In the genomic region with DNA sequence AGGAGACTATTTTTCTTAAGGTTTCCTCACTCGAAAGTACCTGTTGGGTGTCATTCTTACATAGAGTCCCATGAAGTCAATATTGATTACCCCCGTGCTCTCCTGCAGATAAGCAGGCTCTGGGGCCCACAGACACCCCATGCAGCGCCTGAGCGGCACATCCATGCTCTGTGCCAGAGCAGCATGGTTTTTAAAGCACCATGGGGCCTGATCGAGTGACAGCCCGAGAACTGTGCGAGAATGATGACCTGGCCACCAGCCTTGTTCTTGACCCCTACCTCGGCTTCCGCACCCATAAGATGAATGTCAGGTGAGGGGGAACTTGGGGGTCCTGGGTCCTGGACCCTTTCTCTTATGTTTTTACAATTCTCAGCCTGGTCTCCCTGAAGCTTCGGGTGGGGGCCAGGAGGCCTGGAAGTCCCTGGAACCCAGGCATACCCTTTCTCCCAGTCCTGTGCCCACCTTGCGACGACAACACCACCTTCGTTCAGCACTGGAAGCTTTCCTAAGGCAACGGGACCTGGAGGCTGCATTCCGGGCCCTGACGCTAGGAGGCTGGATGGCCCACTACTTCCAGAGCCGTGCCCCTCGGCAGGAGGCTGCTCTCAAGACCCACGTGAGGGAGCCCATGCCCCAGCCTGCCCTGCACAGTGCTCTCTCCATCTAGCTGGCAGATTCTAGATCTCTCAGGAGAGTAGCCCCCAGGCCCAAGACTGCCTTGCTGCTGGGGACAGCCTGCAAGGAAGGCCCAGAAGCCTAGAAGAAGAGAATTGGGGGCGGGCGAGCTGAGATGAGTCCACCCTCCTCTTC, we compare ENCODE assay signal across 7 mouse cellular contexts. TPM values are rescaled to one million over a fixed set of nuclear protein-coding genes. Genes with fewer than 3 reads are reported as not detected.
DNase-seq lines count a peak whose midpoint lies in the region; ATAC-seq and TF ChIP-seq lines count a peak whose summit lies in the region.

No protein-coding gene starts in this region.

- H3K27me3 ChIP-seq in neural tube, embryonic 11.5 days (ENCODE audit: control insufficient read depth, insufficient read depth, low read length): no peaks in the 10 kb centered on the region
- no peaks in the 10 kb centered on the region for H3K27me3 ChIP-seq in forebrain, embryonic 10.5 days (ENCODE audit: poor library complexity, severe bottlenecking)
- no peaks in the 10 kb centered on the region for H3K27me3 ChIP-seq in liver, embryonic 11.5 days (replicated peaks; ENCODE audit: control insufficient read depth, insufficient read depth, low read length)
- H3K27me3 ChIP-seq in thymus, adult 2 months (ENCODE audit: control insufficient read depth, insufficient read depth, low read length): no peaks in the 10 kb centered on the region

- no peak for TF ChIP-seq CTCF in thymus, adult 2 months (IDR thresholded peaks at IDR 0.05; ENCODE audit: borderline replicate concordance, control insufficient read depth, extremely low read depth, insufficient read depth, low read length, poor library complexity)

- peaks cover 17% of the 10 kb centered on the region for H3K4me1 ChIP-seq in neural tube, embryonic 11.5 days (ENCODE audit: control insufficient read depth, insufficient read depth, low read length)
- peaks cover 58% of the 10 kb centered on the region for H3K4me1 ChIP-seq in forebrain, embryonic 10.5 days
- peaks cover 54% of the 10 kb centered on the region for H3K4me1 ChIP-seq in liver, embryonic 11.5 days (replicated peaks; ENCODE audit: control insufficient read depth, insufficient read depth, low read length)
- peaks cover 16% of the 10 kb centered on the region for H3K4me1 ChIP-seq in thymus, adult 2 months (replicated peaks; ENCODE audit: control insufficient read depth, insufficient read depth, low read length)

- peak overlapping the region; percentile 88 for H3K4me2 ChIP-seq in neural tube, embryonic 11.5 days (ENCODE audit: low read depth)
- peak overlapping the region; percentile 81 for H3K4me2 ChIP-seq in liver, embryonic 11.5 days

- TF ChIP-seq POLR2A in thymus, adult 2 months (IDR thresholded peaks at IDR 0.05; ENCODE audit: control insufficient read depth, extremely low read depth, insufficient read depth, low read length, poor library complexity): no peak

- peak overlapping the region; percentile 85 for H3K9ac ChIP-seq in neural tube, embryonic 11.5 days (ENCODE audit: low read length)
- peak overlapping the region; percentile 97 for H3K9ac ChIP-seq in liver, embryonic 11.5 days (ENCODE audit: low read depth, low read length)

- H3K9me3 ChIP-seq in neural tube, embryonic 11.5 days (ENCODE audit: control insufficient read depth, low read length): no peaks in the 10 kb centered on the region
- H3K9me3 ChIP-seq in forebrain, embryonic 10.5 days: no peaks in the 10 kb centered on the region
- no peaks in the 10 kb centered on the region for H3K9me3 ChIP-seq in liver, embryonic 11.5 days (ENCODE audit: control insufficient read depth, low read length)

- peaks cover 7% of the 10 kb centered on the region for H3K36me3 ChIP-seq in neural tube, embryonic 11.5 days (ENCODE audit: control insufficient read depth, insufficient read depth, low read length)
- H3K36me3 ChIP-seq in forebrain, embryonic 10.5 days (replicated peaks): peaks cover 49% of the 10 kb centered on the region
- peaks cover 26% of the 10 kb centered on the region for H3K36me3 ChIP-seq in liver, embryonic 11.5 days (ENCODE audit: control insufficient read depth, insufficient read depth, low read length)
- no peaks in the 10 kb centered on the region for H3K36me3 ChIP-seq in thymus, adult 2 months (ENCODE audit: control insufficient read depth, insufficient read depth, low read length)

- no peak overlapping the region for H3K27ac ChIP-seq in neural tube, embryonic 11.5 days (ENCODE audit: low read depth, low read length)
- peak overlapping the region; percentile 96 for H3K27ac ChIP-seq in forebrain, embryonic 10.5 days
- peak overlapping the region; percentile 92 for H3K27ac ChIP-seq in liver, embryonic 11.5 days (ENCODE audit: low read depth, low read length)
- H3K27ac ChIP-seq in thymus, adult 2 months (ENCODE audit: control insufficient read depth, insufficient read depth, low read length): no peak overlapping the region

- WGBS in neural tube, embryonic 11.5 days: 85% methylated on average over 21 of the region's 21 CpGs
- 77% methylated on average over 21 of the region's 21 CpGs for WGBS in forebrain, embryonic 10.5 days
- WGBS in liver, embryonic 11.5 days: 70% methylated on average over 21 of the region's 21 CpGs
- 96% methylated on average over 21 of the region's 21 CpGs for WGBS in thymus, adult 2 months

- peak overlapping the region; percentile 74 for H3K4me3 ChIP-seq in neural tube, embryonic 11.5 days (ENCODE audit: low read depth, low read length)
- H3K4me3 ChIP-seq in forebrain, embryonic 10.5 days: peak overlapping the region; percentile 83
- H3K4me3 ChIP-seq in liver, embryonic 11.5 days (ENCODE audit: low read depth, low read length): peak overlapping the region; percentile 86
- no peak overlapping the region for H3K4me3 ChIP-seq in thymus, adult 2 months (ENCODE audit: control insufficient read depth, insufficient read depth, low read length)

- DNase-seq in neural tube, embryonic 11.5 days (ENCODE audit: low spot score): no peak
- DNase-seq in neural tube, embryonic 10.5 days (ENCODE audit: extremely low spot score, low spot score): no peak
- no peak for DNase-seq in forebrain, embryonic 10.5 days (ENCODE audit: extremely low spot score, low spot score)
- no peak for DNase-seq in liver, embryonic 11.5 days (ENCODE audit: low spot score)
- DNase-seq in thymus, adult 2 months: no peak
- no peak for DNase-seq in adrenal gland, adult 2 months
- DNase-seq in urinary bladder, postnatal 25 days (ENCODE audit: low spot score): no peak

- no peak for ATAC-seq in neural tube, embryonic 11.5 days (ENCODE audit: insufficient read depth, low FRiP score, low TSS enrichment)
- peak; percentile 36 for ATAC-seq in liver, embryonic 11.5 days (replicated peaks; ENCODE audit: low FRiP score)

RNA-seq across cellular contexts. Expression of gene Kmt5c, which starts 2.0 kb away (rescaled TPM):
- polyA plus RNA-seq in neural tube, embryonic 11.5 days (2014; fragmentation: Nextera tagmentation; extraction: Ambion mirVana): 80.6 and 87.0 TPM in 2 replicates
- 98.9 and 101 TPM in 2 replicates for polyA plus RNA-seq in forebrain, embryonic 10.5 days (2016; fragmentation: Nextera tagmentation; extraction: Ambion mirVana)
- 88.8 and 97.1 TPM in 2 replicates for polyA plus RNA-seq in liver, embryonic 11.5 days (2014; fragmentation: Nextera tagmentation; extraction: Ambion mirVana)
- polyA plus RNA-seq in thymus, adult 2 months (2012; rRNA removed): 224 and 250 TPM in 2 replicates
- 10 to 100 TPM; 27.9 to 35.2 TPM for total RNA-seq in adrenal gland, adult 2 months (2021)
- 162 and 205 TPM in 2 replicates for polyA plus RNA-seq in adrenal gland, adult 2 months (2012; rRNA removed)

RNA-seq across cellular contexts. Expression of gene Cox6b2, which starts 11.0 kb away (rescaled TPM):
- polyA plus RNA-seq in neural tube, embryonic 11.5 days (2014; fragmentation: Nextera tagmentation; extraction: Ambion mirVana): 23.0 and 27.0 TPM in 2 replicates
- 40.4 and 44.2 TPM in 2 replicates for polyA plus RNA-seq in forebrain, embryonic 10.5 days (2016; fragmentation: Nextera tagmentation; extraction: Ambion mirVana)
- 111 and 116 TPM in 2 replicates for polyA plus RNA-seq in liver, embryonic 11.5 days (2014; fragmentation: Nextera tagmentation; extraction: Ambion mirVana)
- polyA plus RNA-seq in thymus, adult 2 months (2012; rRNA removed): 36.6 and 47.7 TPM in 2 replicates
- 10 to 100 TPM in 1 of 2 experiments, 1 to 10 TPM in 1; 7.4 to 10.4 TPM for total RNA-seq in adrenal gland, adult 2 months (2021)
- polyA plus RNA-seq in adrenal gland, adult 2 months (2012; rRNA removed): 7.9 and 13.2 TPM in 2 replicates

RNA-seq across cellular contexts. Expression of gene Tmem150b, which starts 16.8 kb away (rescaled TPM):
- polyA plus RNA-seq in neural tube, embryonic 11.5 days (2014; fragmentation: Nextera tagmentation; extraction: Ambion mirVana): 0.17 TPM in 1 of 2 replicates, not detected in the other
- 0.11 and 0.20 TPM in 2 replicates for polyA plus RNA-seq in forebrain, embryonic 10.5 days (2016; fragmentation: Nextera tagmentation; extraction: Ambion mirVana)
- polyA plus RNA-seq in liver, embryonic 11.5 days (2014; fragmentation: Nextera tagmentation; extraction: Ambion mirVana): 0.16 TPM in 1 of 2 replicates, not detected in the other
- polyA plus RNA-seq in thymus, adult 2 months (2012; rRNA removed): 2.2 and 3.7 TPM in 2 replicates
- total RNA-seq in adrenal gland, adult 2 months (2021): under 1 TPM; 0.40 to 0.55 TPM
- 0.30 and 0.42 TPM in 2 replicates for polyA plus RNA-seq in adrenal gland, adult 2 months (2012; rRNA removed)

RNA-seq across cellular contexts. Expression of gene Fam71e2, which starts 29.2 kb away (rescaled TPM):
- polyA plus RNA-seq in neural tube, embryonic 11.5 days (2014; fragmentation: Nextera tagmentation; extraction: Ambion mirVana): not detected in 2 replicates
- not detected in 2 replicates for polyA plus RNA-seq in forebrain, embryonic 10.5 days (2016; fragmentation: Nextera tagmentation; extraction: Ambion mirVana)
- polyA plus RNA-seq in liver, embryonic 11.5 days (2014; fragmentation: Nextera tagmentation; extraction: Ambion mirVana): not detected in 2 replicates
- polyA plus RNA-seq in thymus, adult 2 months (2012; rRNA removed): 0.11 TPM in 1 of 2 replicates, not detected in the other
- not detected for total RNA-seq in adrenal gland, adult 2 months (2021)
- polyA plus RNA-seq in adrenal gland, adult 2 months (2012; rRNA removed): not detected in 2 replicates

RNA-seq across cellular contexts. Expression of gene Il11, which starts 40.8 kb away (rescaled TPM):
- polyA plus RNA-seq in neural tube, embryonic 11.5 days (2014; fragmentation: Nextera tagmentation; extraction: Ambion mirVana): 0.16 TPM in 1 of 2 replicates, not detected in the other
- polyA plus RNA-seq in forebrain, embryonic 10.5 days (2016; fragmentation: Nextera tagmentation; extraction: Ambion mirVana): not detected in 2 replicates
- polyA plus RNA-seq in liver, embryonic 11.5 days (2014; fragmentation: Nextera tagmentation; extraction: Ambion mirVana): 0.12 TPM in 1 of 2 replicates, not detected in the other
- 0.13 and 0.32 TPM in 2 replicates for polyA plus RNA-seq in thymus, adult 2 months (2012; rRNA removed)
- under 1 TPM in 1 of 2 experiments, not detected in 1; 0.48 TPM for total RNA-seq in adrenal gland, adult 2 months (2021)
- 0.54 and 0.71 TPM in 2 replicates for polyA plus RNA-seq in adrenal gland, adult 2 months (2012; rRNA removed)

Comparison
In these comparisons a context has a peak if more than half of its experiments do, and no peak if none do; other contexts are left out.
1. H3K27ac ChIP-seq: peak in forebrain, embryonic 10.5 days (single experiment) and liver, embryonic 11.5 days (single experiment); none in neural tube, embryonic 11.5 days (single experiment) and thymus, adult 2 months (single experiment).